Mouse (Mus musculus): ENCODE data around the gene Qk.

The Qk gene

GRCm38 (mm10) chr17:10251252-10251958 lies 68.2 kb downstream of the Qk start:
- no peak for DNase-seq (ENCODE audit: low read depth, low spot score)

- no peak for DNase-seq (ENCODE audit: low read depth, low spot score)
Measured at GRCm38 (mm10) chr17:10240081-10240480, 79.6 kb downstream of the Qk start.

- no peak for DNase-seq (ENCODE audit: low read depth, low spot score)
Measured at GRCm38 (mm10) chr17:10236595-10236994, 83.1 kb downstream of the Qk start.

GRCm38 (mm10) chr17:10232406-10232805 lies 87.2 kb downstream of the Qk start:
- no peak for DNase-seq (ENCODE audit: low read depth, low spot score)

GRCm38 (mm10) chr17:10227798-10228538 lies 91.7 kb downstream of the Qk start:
- peak; percentile 29 for DNase-seq (ENCODE audit: low read depth, low spot score)

- DNase-seq (ENCODE audit: low read depth, low spot score) = no peak
Measured at GRCm38 (mm10) chr17:10216164-10216563, 103.5 kb downstream of the Qk start.

GRCm38 (mm10) chr17:10209154-10209777 lies 110.4 kb downstream of the Qk start:
- peak; percentile 76 for DNase-seq (ENCODE audit: low read depth, low spot score)

- no peak for DNase-seq (ENCODE audit: low read depth, low spot score)
Measured at GRCm38 (mm10) chr17:10198662-10199061, 121.0 kb downstream of the Qk start.

GRCm38 (mm10) chr17:10198231-10198630 lies 121.4 kb downstream of the Qk start:
- DNase-seq (ENCODE audit: low read depth, low spot score) = no peak

- peak; percentile 17 for DNase-seq (ENCODE audit: low read depth, low spot score)
Measured at GRCm38 (mm10) chr17:10195703-10196102, 124.0 kb downstream of the Qk start.

- no peak for DNase-seq (ENCODE audit: low read depth, low spot score)
Measured at GRCm38 (mm10) chr17:10190857-10191256, 128.8 kb downstream of the Qk start.

GRCm38 (mm10) chr17:10188481-10188880 lies 131.2 kb downstream of the Qk start:
- no peak for DNase-seq (ENCODE audit: low read depth, low spot score)

- no peak for DNase-seq (ENCODE audit: low read depth, low spot score)
Measured at GRCm38 (mm10) chr17:10187431-10188020, 132.1 kb downstream of the Qk start.

GRCm38 (mm10) chr17:10181761-10182160 lies 137.9 kb downstream of the Qk start:
- DNase-seq (ENCODE audit: low read depth, low spot score) = no peak

- no peak for DNase-seq (ENCODE audit: low read depth, low spot score)
Measured at GRCm38 (mm10) chr17:10177096-10177495, 142.6 kb downstream of the Qk start.

- no peak for DNase-seq (ENCODE audit: low read depth, low spot score)
Measured at GRCm38 (mm10) chr17:10161258-10161657, 158.4 kb downstream of the Qk start.

- no peak for DNase-seq (ENCODE audit: low read depth, low spot score)
Measured at GRCm38 (mm10) chr17:10160415-10160814, 159.2 kb downstream of the Qk start.

- no peak for DNase-seq (ENCODE audit: low read depth, low spot score)
Measured at GRCm38 (mm10) chr17:10152808-10153413, 166.7 kb downstream of the Qk start.

Measured in R1 (cell line).